Mouse (Mus musculus) thymus, adult 18-20 months (tissue): ENCODE data around the gene Ints1.

ENCODE experiments used
- DNase-seq, 2 experiments: peaks; one replicate each; pipeline ENCODE4 v3.0.0; 2022; ENCODE audit warnings: mixed read lengths in 2 of 2

The Ints1 gene

DNA sequence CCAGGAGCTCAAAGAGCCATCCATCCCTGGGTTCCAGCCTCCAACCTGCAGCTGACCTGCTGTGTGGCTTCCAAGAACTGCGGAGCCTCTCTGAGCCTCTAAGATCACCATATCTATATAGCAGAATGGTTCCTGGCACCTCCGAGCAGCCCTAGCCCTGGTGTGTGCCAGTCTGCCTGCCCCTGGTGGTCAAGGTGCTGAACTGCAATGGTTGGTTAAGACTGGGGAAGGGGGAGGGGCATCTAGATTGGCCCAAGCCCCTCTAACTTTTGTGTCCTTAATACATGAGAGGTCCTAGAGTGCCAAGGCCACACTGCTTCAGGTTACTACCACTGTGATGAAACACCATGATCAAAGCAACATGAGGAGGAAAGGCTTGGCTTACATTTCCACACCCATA, 72.6 kb downstream of the Ints1 start:
- peak in 1 of 2 experiments; percentile 13 for DNase-seq

DNA sequence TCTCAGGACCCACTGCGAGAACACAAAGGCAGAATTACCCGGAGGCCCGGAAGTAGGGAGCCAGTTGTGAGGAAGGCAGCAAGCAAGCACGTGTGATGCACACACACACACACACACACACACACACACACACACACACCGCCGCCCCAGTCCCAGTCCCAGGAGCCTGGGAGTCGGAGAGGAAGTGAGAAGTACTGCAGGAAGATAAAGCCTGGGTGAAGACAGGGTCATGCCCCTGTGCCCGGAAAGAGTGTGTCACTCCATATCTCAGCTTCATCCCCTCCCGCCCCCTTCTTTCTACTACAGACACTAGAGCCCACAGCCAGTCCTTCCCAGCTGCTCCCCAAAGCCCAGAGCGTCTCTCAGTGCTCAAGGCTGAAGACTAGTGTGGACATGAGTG, 73.2 kb downstream of the Ints1 start:
- no peak for DNase-seq
